Mouse (Mus musculus) hindbrain, embryonic 14.5 days (tissue): ENCODE data around the gene Rfx2. TPM values are rescaled to one million over a fixed set of nuclear protein-coding genes. Genes with fewer than 3 reads are reported as not detected.

Experiments used
- ATAC-seq: fragments of 200-750 bp; cut with Nextera tagmentation; 2 replicates; pipeline ENCODE4 v1.8.0; 2017; ENCODE audit warnings: moderate number of reproducible peaks, mild to moderate bottlenecking, moderate TSS enrichment, moderate library complexity; ENCODE audit not compliant: low FRiP score
- DNase-seq: peaks from one replicate; pipeline ENCODE4 v3.0.0-alpha.2; 2015; ENCODE audit warnings: low spot score
- H3K27ac ChIP-seq: fragments of 300-500 bp; sonication (generic); 2 replicates; pipeline ENCODE4 v1.5.1; 2014; ENCODE audit warnings: mild to moderate bottlenecking, moderate library complexity
- H3K27me3 ChIP-seq: fragments of 300-500 bp; sonication (generic); 2 replicates; pipeline ENCODE4 v1.6.1; 2014; ENCODE audit warnings: mild to moderate bottlenecking, low read length, mixed read lengths; ENCODE audit not compliant: control insufficient read depth, insufficient read depth
- H3K36me3 ChIP-seq: fragments of 300-500 bp; sonication (generic); replicated peaks from 2 replicates; pipeline ENCODE4 v1.6.1; 2014; ENCODE audit not compliant: control insufficient read depth, insufficient read depth
- H3K4me1 ChIP-seq: fragments of 300-500 bp; sonication (generic); replicated peaks from 2 replicates; pipeline ENCODE4 v1.6.1; 2014; ENCODE audit warnings: antibody characterized with exemption, low read length, mixed read lengths; ENCODE audit not compliant: control insufficient read depth, insufficient read depth
- H3K4me2 ChIP-seq: fragments of 300-500 bp; sonication (generic); replicated peaks from 2 replicates; pipeline ENCODE4 v1.6.1; 2014; ENCODE audit warnings: mild to moderate bottlenecking, moderate library complexity
- H3K4me3 ChIP-seq: fragments of 300-500 bp; sonication (generic); replicated peaks from 2 replicates; pipeline ENCODE4 v1.5.1; 2014; ENCODE audit warnings: mild to moderate bottlenecking, low read length
- H3K9ac ChIP-seq: fragments of 300-500 bp; sonication (generic); 2 replicates; pipeline ENCODE4 v1.6.1; 2014
- H3K9me3 ChIP-seq: fragments of 300-500 bp; sonication (generic); 2 replicates; pipeline ENCODE4 v1.6.1; 2016; ENCODE audit warnings: low read length; ENCODE audit not compliant: control insufficient read depth
- WGBS: fragments of 180-500 bp; shearing (Covaris S2); extraction: QIAGEN DNeasy Blood & Tissue Kit; methylation state at CpG from one replicate; pipeline ENCODE4 v1.1.7; 2014; 5-methylcytosine and 5-hydroxymethylcytosine counted together
- polyA plus RNA-seq: library from polyadenylated mRNA; unstranded; fragments of >200 nt; fragmentation: Nextera tagmentation; extraction: Ambion mirVana; gene quantifications from 2 replicates; pipeline ENCODE4 v1.2.1, GENCODE M21; 2014

Gene Rfx2
- polyA plus RNA-seq, 1 experiment from 2014 or later: 4.3 TPM

- no peak for DNase-seq
- no peaks in the 10 kb centered on the region for H3K9me3 ChIP-seq
- no peak overlapping the region for H3K27ac ChIP-seq
- no peaks in the 10 kb centered on the region for H3K27me3 ChIP-seq
- no peak overlapping the region for H3K9ac ChIP-seq
- no peak overlapping the region for H3K4me2 ChIP-seq
- no peak overlapping the region for H3K4me3 ChIP-seq
- H3K4me1 ChIP-seq: no peaks in the 10 kb centered on the region
- no peaks in the 10 kb centered on the region for H3K36me3 ChIP-seq
- 89% methylated on average over 5 of the region's 5 CpGs for WGBS
- no peak for ATAC-seq
These were observed 11.4 kb upstream of the Rfx2 start for GRCm38 (mm10) chr17:56842173-56842572.

GRCm38 (mm10) chr17:56840524-56840923 lies 9.7 kb upstream of the Rfx2 start:
- no peak for DNase-seq
- H3K4me1 ChIP-seq: no peaks in the 10 kb centered on the region
- no peaks in the 10 kb centered on the region for H3K36me3 ChIP-seq
- 87% methylated on average over 7 of the region's 7 CpGs for WGBS
- no peak overlapping the region for H3K9ac ChIP-seq
- ATAC-seq: no peak
- H3K27ac ChIP-seq: no peak overlapping the region
- no peak overlapping the region for H3K4me3 ChIP-seq
- H3K4me2 ChIP-seq: no peak overlapping the region
- H3K9me3 ChIP-seq: no peaks in the 10 kb centered on the region
- no peaks in the 10 kb centered on the region for H3K27me3 ChIP-seq

- no peaks in the 10 kb centered on the region for H3K27me3 ChIP-seq
- no peak overlapping the region for H3K4me3 ChIP-seq
- H3K36me3 ChIP-seq: no peaks in the 10 kb centered on the region
- no peak for DNase-seq
- no peak overlapping the region for H3K9ac ChIP-seq
- H3K4me2 ChIP-seq: no peak overlapping the region
- no peak for ATAC-seq
- no peak overlapping the region for H3K27ac ChIP-seq
- H3K4me1 ChIP-seq: 0 out of 2 replicates have a peak, but pooled peaks cover 5% of the 10 kb centered on the region
- 91% methylated on average over 8 of the region's 8 CpGs for WGBS
- H3K9me3 ChIP-seq: no peaks in the 10 kb centered on the region
These were observed 5.5 kb upstream of the Rfx2 start for GRCm38 (mm10) chr17:56836336-56836735.

- no peak overlapping the region for H3K4me3 ChIP-seq
These were observed 2.6 kb upstream of the Rfx2 start for GRCm38 (mm10) chr17:56833381-56833780.

GRCm38 (mm10) chr17:56832918-56833317 lies 2.1 kb upstream of the Rfx2 start:
- Histone ChIP-seq H3K27ac (no peak overlapping the region), H3K4me3 (no peak overlapping the region), H3K9me3 (no peaks in the 10 kb centered on the region), H3K27me3 (peaks cover 20% of the 10 kb centered on the region), H3K9ac (no peak overlapping the region), H3K36me3 (no peaks in the 10 kb centered on the region), H3K4me1 (peaks cover 20% of the 10 kb centered on the region), H3K4me2 (no peak overlapping the region)
- ATAC-seq (no peak), DNase-seq (no peak)
- WGBS: 94% methylated on average over 1 of the region's 1 CpGs

More at GRCm38 (mm10) chr17:56833381-56833780, 2.6 kb upstream of the Rfx2 start:
- Histone ChIP-seq H3K27me3 (peaks cover 20% of the 10 kb centered on the region), H3K27ac (no peak overlapping the region), H3K4me1 (peaks cover 20% of the 10 kb centered on the region), H3K9me3 (no peaks in the 10 kb centered on the region), H3K36me3 (no peaks in the 10 kb centered on the region), H3K4me2 (no peak overlapping the region), H3K9ac (no peak overlapping the region)
- WGBS: 92% methylated on average over 1 of the region's 1 CpGs
- DNase-seq (no peak), ATAC-seq (no peak)

GRCm38 (mm10) chr17:56831111-56831816 lies 451 bp upstream of the Rfx2 start:
- no peaks in the 10 kb centered on the region for H3K36me3 ChIP-seq
- WGBS: under 1% methylated on average over 37 of the region's 42 CpGs
- ATAC-seq: peak; percentile 99

GRCm38 (mm10) chr17:56829795-56830194 lies 1.0 kb downstream of the Rfx2 start:
- no peaks in the 10 kb centered on the region for H3K36me3 ChIP-seq
- 0 out of 2 replicates have a peak overlapping the region, but pooled peaks have one; percentile 20 for H3K27ac ChIP-seq
- H3K4me3 ChIP-seq: peak overlapping the region; percentile 63
- under 1% methylated on average over 27 of the region's 27 CpGs for WGBS
- H3K9me3 ChIP-seq: no peaks in the 10 kb centered on the region
- H3K27me3 ChIP-seq: peaks cover 20% of the 10 kb centered on the region
- H3K4me1 ChIP-seq: peaks cover 20% of the 10 kb centered on the region
- ATAC-seq: no peak
- H3K9ac ChIP-seq: peak overlapping the region; percentile 56
- H3K4me2 ChIP-seq: peak overlapping the region; percentile 81
- no peak for DNase-seq

More at GRCm38 (mm10) chr17:56831111-56831816, 451 bp upstream of the Rfx2 start:
- Histone ChIP-seq H3K9ac (peak overlapping the region; percentile 56; the same call in 1 of the 2 replicates), H3K4me2 (peak overlapping the region; percentile 81), H3K9me3 (no peaks in the 10 kb centered on the region), H3K4me3 (peak overlapping the region; percentile 63), H3K27ac (no peak overlapping the region), H3K4me1 (peaks cover 20% of the 10 kb centered on the region), H3K27me3 (peaks cover 20% of the 10 kb centered on the region)
- peak; percentile 97 for DNase-seq

GRCm38 (mm10) chr17:56829171-56829570 lies 1.6 kb downstream of the Rfx2 start:
- Histone ChIP-seq H3K4me2 (peak overlapping the region; percentile 81), H3K4me3 (peak overlapping the region; percentile 63), H3K4me1 (peaks cover 20% of the 10 kb centered on the region), H3K27me3 (peaks cover 20% of the 10 kb centered on the region), H3K36me3 (no peaks in the 10 kb centered on the region), H3K9me3 (no peaks in the 10 kb centered on the region), H3K9ac (peak overlapping the region; percentile 56), H3K27ac (no peak overlapping the region)
- WGBS: 27% methylated on average over 11 of the region's 11 CpGs
- ATAC-seq: no peak
- DNase-seq: no peak

- no peak overlapping the region for H3K27ac ChIP-seq
- 85% methylated on average over 2 of the region's 2 CpGs for WGBS
- H3K9ac ChIP-seq: no peak overlapping the region
- no peaks in the 10 kb centered on the region for H3K36me3 ChIP-seq
- no peaks in the 10 kb centered on the region for H3K9me3 ChIP-seq
- H3K4me2 ChIP-seq: no peak overlapping the region
- peaks cover 19% of the 10 kb centered on the region for H3K4me1 ChIP-seq
- no peak for ATAC-seq
- H3K4me3 ChIP-seq: no peak overlapping the region
- no peak for DNase-seq
- H3K27me3 ChIP-seq: peaks cover 20% of the 10 kb centered on the region
These were observed 4.1 kb downstream of the Rfx2 start for GRCm38 (mm10) chr17:56826718-56827117.
